Mouse (Mus musculus): Measurements from ENCODE around the gene Gm43552.
"Not testable (repeated sequence)": the region's sequence is repeated elsewhere in the genome, so short reads cannot be mapped to it uniquely, and the experiment has no call there.

The Gm43552 gene

DNA sequence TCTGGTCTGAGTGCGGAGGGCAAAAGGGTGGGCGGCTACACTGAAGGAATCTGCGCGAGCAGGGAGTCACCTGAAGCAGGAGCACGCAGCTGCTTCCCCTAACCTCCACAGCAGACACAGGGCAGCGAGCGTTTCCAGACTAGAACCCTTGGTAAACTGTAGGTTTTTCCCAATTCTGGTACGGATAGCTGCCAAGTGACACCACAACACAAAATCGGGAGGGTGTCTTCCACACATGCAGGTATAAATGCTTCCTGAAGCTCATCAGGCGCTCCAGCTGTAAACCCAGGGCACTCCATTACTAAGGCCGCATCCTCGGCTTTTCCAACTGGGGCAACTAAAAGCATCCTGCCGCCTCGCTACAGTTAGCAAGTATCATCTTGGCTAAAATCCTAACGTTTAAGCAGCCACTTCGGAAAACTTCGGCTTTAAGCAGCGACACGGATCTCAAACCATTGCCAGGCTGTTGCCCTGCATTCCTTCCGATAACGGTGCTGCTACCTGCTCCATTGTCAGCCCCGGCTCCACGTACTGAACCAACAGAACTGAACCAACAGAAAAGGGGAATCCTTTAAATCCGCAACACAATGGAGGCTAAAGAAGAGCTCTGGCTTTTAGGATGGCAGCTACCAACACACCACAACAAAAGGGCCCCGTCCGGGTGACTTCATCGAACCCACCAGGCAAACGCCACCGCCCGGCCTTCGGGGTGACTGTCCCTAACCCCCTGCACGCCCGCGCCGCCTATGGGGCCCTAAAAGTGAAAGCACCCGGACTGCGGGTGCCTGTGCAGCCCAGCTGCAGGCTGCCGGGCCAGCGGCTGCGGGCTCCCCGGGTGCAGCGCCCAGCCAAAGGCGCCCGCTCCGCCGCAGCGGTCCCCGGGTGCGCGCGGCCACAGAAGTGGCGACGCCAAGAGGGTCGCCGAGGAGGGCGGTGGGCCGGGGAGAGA lies 592 bp downstream of the Gm43552 start:
- peak; percentile 78 for DNase-seq (ENCODE audit: low read depth, low spot score)

DNA sequence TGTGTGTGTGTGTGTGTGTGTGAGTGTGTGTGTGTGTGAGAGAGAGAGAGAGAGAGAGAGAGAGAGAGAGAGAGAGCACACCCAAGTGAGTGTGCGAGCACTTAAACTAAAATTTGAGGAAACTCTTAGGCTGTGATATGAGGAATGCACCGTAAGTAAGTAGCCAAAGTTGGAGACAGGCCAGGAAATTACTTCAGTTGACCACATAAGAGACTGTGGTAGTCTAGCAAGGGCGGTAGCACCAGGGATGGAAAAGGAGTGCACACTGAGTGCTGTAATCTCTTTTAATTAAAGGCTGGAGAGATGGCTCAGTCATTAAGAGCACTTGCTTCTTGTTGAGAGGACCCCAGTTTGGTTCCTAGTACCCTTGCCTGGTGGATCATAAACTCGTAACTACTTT lies 2.8 kb downstream of the Gm43552 start:
- peak; percentile 37 for DNase-seq (ENCODE audit: low read depth, low spot score)

DNA sequence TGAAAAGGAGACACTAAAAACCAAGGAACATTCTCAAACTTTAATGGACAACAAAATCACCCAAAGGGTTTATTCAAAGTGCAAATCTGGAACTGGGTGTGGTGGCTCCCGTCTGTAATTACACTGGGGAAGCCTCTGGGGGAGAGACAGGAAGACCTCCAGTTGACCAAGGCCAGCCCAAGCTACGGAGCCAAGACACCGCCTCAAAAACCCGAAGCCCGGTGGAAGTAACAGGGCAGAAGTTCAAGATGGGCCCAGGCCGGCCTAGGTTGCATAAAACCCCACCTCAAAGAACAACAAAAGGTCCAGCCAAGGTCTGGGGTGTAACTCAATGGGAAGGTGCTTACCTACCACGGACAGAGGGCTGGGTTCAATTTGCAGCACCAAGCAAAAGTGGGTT lies 3.9 kb downstream of the Gm43552 start:
- no peak for DNase-seq (ENCODE audit: low read depth, low spot score)

DNA sequence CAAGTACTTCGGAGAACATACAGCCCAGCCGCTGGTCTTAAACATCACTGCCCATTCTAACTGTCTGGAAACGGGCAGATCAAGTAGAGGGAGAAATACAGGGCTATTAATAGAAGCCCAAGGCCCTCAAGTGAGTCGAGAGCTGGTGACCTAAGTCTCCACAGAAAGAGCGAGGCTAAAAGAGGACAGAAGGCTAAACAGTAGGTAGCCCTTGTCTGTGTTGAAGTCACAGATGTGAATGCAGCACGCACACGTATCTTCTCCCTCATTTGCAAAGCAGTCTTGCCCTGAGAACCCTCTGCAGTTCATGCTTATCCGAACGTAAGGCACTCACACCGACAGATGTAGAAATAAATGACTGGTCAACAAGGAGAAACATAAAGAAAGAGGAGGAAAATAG lies 5.3 kb downstream of the Gm43552 start:
- DNase-seq (ENCODE audit: low read depth, low spot score), result peak; percentile 55

DNA sequence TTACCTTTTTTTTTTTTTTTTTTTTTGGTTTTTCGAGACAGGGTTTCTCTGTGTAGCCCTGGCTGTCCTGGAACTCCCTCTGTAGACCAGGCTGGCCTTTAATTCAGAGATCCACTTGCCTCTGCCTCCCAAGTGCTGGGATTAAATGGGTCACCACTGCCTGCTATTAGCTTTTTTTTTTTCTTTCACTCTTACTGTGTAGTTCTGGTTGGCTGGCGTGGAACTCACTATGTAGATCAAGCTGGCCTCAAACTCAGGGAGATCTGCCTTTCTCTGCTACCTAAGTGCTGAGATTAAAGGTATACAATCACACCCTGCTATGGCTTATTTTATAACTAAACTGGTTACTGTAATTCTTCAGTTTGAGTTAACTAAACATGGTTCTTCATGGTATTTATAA lies 6.1 kb downstream of the Gm43552 start:
- DNase-seq (ENCODE audit: low read depth, low spot score), result no peak

DNA sequence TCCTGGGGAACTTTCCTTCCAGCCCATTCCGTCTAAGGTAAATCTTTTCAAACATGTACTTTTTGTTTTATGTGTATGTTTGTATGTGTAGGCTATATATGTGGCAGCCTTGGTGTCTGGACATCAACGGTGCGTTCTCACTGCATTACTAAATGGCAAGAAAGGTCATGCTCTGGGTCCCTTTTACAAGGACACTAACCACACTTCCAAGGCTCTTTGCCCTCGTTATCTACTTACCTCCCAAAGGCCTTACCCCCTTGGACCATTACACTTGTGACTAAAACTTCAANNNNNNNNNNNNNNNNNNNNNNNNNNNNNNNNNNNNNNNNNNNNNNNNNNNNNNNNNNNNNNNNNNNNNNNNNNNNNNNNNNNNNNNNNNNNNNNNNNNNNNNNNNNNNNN lies 9.6 kb downstream of the Gm43552 start:
- DNase-seq (ENCODE audit: low read depth, low spot score), result no peak

DNA sequence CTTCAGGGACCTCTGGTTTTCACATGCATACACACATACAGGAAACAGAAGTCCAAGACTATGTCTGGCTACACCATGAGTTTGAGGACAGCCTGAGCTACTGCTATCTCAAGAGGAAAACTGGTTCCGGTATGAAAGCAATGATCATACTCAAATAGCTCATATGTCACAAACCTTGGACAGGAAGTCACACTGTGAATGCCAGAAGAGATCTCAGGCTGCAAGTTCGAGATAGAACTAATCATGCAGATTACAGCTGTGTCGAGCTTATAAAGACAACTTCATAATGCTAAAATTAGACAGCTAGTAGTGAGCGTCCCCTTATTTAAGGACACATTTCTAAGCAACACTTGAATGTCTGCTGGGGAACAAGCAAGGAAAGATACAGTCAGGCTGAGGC lies 12.1 kb downstream of the Gm43552 start:
- no peak for DNase-seq (ENCODE audit: low read depth, low spot score)

DNA sequence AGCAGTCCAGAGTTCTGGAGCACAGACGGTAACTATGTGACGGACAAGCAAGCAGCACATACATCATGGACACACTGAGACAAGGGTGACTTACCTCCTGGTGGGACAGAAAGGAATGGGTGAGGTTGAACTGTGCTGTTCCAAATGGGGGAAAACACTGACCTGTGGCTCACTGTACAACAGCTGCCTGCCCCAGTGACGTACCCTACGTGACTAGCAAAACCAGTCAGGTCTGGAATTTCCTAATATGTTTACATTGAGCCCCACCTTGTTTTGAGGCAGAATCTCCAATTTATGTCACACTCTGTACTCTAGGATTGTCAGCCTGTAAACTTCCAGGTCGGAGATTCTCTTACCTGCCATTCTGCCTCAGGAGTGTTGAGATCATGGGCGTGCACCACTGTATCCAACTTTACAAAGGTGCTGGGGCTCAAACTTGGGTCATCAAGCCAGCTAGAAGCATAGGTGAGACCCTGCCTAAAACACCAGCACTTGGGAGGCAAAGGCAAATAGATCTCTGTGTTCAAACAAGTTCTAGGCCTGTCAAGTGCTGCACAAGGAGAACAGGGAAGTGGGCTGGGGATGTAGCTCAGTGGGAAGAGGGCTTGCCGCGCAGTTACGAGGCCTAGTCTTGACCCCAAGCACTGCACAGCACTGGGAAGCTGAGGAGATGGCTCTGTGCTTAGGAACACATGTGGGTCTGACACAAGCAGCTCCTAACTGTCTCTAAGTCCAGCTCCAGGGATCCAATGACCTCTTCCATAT lies 12.8 kb downstream of the Gm43552 start:
- no peak for DNase-seq (ENCODE audit: low read depth, low spot score)

DNA sequence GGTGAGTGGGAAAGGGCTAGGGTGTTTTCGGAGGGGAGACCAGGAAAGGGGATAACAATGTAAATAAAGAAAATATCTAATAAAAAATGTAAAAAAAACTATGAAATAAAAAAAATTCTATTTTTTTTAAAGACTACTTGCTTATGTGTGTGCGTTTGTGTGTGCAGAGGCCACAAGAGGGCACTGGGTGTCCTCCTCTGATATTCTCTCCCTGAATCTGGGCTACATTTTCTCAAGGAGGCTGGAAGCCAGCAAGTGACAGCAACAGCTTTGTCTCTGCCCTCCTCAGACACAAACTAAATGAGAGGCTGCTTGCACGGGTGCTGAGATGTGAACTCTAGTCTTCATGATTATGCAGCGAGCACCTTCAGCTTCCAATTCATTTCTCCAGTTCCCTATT lies 14.4 kb downstream of the Gm43552 start:
- peak; percentile 76 for DNase-seq (ENCODE audit: low read depth, low spot score)

DNA sequence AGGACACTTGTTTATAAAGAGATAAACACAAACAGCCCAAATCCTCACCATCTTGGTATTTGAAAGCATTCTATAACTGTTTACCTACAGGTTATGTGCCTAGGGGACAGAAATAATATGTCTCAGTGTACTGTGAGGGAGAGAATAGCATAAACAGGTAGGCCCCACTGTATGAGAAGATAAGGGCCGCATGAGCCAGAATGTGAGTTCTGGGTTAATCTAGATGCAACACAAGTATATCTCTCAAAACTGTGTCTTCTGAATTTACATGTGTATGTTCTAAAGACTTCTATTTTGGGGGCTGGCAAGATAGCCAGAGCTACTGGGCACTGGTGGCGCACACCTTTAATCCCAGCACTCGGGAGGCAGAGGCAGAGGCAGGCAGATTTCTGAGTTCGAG lies 15.9 kb downstream of the Gm43552 start:
- not testable (repeated sequence) for DNase-seq (ENCODE audit: low read depth, low spot score)

DNA sequence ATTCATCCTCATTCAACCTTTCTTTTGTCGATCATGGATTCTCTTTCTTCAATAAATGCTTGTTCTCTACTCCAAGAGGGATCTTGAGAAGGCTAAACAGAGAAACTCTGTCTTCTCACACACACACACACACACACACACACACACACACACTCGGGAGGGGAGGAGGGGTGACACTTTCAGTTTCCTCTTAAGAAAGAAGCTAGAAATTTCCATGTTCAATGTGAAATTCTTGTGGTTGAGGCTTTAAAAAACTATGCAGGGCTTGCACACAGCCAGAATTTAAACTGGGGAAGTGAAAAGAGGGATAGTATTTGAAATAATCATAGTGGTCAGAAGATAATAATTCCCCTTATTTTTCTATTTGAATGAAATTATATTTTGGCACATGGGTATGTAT lies 16.8 kb downstream of the Gm43552 start:
- peak; percentile 27 for DNase-seq (ENCODE audit: low read depth, low spot score)

DNA sequence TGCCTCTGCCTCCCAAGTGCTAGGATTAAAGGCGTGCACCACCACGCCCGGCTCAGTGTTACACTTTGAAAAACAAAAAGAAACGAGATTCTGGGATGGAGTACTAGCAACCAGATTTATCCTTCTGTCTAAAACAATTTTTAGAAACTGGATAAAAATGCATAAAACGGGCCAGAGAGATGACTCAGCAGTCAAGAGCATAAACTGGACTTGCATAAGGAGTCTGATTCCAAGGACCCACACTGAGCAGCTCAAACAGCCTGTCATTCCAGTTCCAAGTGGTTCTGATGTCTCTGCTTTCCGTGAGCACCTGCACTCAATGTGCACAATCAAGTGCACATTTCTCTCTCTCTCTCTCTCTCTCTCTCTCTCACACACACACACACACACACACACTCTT lies 22.9 kb downstream of the Gm43552 start:
- peak; percentile 94 for DNase-seq (ENCODE audit: low read depth, low spot score)

DNA sequence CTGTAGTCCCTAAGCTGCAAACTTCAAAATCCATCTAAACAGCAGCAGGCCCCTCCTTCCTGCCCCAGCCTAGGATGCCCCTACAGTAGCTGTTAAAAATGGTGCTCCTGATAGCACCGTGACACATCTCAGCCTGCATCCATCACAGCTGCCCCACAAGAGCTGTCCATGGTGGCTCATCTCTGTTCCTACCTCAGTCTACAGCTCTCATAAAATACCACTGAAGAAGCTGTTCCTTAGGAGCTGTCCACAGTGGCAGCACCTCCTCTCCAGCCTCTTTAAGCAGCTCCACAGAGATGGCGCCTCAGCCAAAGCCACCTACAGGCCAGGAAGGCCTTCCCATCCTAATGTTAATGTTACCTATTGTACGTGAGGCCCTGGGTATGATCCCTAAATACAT lies 25.7 kb downstream of the Gm43552 start:
- DNase-seq (ENCODE audit: low read depth, low spot score), result no peak

DNA sequence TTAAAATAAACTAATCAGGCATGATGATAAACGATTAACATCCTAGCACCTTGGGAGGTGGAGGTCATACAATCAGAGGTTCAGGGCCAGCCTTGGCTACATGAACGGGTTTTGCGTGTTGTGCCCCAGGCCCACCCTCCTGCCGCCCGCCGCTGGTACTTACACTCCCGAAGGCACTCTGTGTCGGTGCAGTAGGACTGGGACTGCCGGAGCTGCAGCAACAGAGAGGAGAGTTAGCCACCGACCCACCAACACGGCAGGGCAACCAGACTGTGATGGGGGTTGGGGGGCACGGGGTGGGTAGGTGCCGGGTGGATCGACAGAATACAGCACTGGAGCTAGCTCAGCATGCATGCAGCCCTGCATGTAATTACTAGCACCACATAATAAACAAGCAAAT lies 32.3 kb downstream of the Gm43552 start:
- no peak for DNase-seq (ENCODE audit: low read depth, low spot score)

DNA sequence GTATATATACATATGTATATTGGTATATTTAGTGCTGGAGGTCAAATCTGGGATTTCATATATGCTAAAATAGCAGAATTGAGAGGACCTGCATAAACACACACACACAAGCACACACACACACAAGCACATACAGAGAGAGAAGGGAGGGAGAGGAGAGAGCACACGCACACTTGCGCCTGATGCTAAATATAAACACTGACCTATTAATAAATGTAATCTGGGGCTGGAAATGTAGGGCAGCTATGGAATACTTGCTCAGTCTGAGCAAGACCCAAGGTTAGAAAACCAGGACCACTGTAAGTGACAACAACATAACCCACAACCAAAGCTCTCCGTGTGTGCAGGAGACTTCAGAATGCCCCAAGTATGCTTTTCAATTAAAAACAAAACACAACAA lies 33.2 kb downstream of the Gm43552 start:
- peak; percentile 37 for DNase-seq (ENCODE audit: low read depth, low spot score)

DNA sequence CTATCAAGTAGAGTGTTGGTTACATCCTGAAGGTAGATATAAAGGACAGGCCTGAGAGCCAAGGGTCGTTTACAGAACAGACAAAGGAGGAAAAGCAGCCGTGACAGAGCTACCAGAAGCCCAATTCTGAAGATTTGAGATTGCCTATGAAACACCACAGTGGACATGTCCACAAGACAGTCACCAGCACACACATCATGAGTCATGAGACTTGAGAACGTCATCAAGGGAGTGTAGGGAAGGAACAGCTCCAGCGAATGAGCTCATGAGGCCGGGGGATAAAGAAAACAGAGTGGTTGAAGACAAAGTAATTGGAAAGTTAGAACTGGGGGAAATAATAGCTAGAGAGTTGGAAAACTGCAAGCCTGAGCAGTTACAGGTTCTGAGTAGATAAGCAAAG lies 34.8 kb downstream of the Gm43552 start:
- peak; percentile 18 for DNase-seq (ENCODE audit: low read depth, low spot score)

DNA sequence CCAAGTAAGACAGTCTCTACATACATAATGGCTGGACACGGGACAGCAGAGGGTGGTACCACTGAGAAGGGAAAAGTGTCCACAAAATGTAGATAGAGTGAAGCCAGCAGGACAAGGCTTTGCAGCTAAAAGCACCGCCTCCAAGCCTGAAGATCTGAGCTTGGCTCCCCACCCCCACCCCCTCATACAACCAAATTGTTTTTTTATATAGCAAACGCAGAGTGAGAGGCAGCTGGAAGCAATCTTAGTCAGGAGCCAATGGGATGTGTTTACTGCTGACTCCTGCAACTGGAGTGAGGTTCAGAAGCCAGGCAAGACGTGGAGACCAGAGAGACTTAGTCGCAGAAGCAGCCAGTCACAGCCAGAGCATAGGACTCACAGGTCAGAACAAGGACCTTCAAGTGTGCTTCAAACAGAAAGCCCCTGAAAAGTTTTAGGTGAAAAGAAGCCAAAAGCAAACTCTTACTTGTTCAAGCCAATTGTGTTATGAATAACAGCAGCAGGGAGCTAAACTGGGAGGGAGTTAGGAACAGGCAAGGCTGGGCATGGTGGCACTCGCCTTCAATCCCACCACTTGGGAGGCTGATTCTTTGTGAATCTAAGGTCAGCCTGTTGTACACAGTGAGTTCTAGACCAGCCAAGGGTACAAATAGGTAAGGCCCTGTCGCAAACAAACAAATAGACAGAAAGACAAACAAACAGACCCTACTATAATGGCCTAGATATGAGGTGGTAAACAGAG lies 35.4 kb downstream of the Gm43552 start:
- peak; percentile 45 for DNase-seq (ENCODE audit: low read depth, low spot score)

DNA sequence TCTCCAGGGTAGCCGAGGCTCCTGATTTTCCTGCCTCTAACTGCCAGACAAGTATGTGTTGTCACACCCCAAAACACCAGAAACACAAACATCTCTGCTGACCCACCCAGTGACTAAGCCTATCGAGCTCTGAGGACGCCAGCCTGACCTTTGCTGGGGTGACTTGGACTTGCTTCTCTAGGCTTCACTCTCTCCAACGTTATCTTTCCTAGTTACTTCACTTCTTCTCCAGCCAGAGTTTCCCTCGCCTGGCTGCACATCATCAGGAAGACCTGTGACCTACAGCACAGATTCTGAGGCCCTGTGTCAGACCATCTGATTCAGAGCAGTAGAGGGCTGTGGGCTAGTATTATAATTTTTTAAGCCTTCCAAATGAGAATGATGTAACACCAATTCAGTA lies 37.9 kb downstream of the Gm43552 start:
- no peak for DNase-seq (ENCODE audit: low read depth, low spot score)

DNA sequence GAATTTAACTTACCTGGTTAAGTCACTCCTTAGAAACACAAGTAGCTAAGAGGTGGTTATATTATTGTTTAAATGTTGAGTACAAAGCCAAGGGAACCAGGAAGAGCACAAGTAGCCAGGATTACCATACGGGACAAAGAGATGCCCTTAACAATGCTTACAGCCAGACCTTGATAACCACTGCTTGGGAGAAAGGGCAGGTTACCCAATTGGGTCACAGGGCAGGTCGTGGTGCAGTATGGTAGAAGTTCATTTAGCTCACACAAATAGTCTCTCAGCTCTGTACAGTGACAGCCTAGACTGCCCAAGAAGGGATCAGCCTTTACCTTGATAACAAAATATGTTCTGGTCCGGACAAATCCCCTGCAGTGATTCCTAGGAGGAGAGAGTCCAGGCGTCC lies 43.7 kb downstream of the Gm43552 start:
- no peak for DNase-seq (ENCODE audit: low read depth, low spot score)

DNA sequence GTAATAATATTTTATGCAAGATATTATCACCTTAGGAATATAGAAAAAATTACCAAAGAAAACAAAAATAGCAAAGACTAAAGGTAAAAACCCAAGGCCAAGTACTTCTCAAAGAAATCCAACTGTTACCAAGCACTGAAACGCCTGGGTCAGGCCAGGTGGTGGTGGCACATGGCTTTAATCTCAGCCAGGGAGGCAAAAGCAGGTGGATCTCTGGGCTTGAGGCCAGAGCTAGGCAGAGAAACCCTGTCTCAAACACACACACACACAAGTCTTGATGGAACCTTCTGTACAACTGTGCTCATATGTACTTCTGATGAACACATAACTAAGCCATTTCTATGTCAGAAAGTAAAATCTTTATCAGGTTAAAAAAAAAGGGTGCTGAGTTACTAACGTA lies 44.8 kb downstream of the Gm43552 start:
- peak; percentile 96 for DNase-seq (ENCODE audit: low read depth, low spot score)

DNA sequence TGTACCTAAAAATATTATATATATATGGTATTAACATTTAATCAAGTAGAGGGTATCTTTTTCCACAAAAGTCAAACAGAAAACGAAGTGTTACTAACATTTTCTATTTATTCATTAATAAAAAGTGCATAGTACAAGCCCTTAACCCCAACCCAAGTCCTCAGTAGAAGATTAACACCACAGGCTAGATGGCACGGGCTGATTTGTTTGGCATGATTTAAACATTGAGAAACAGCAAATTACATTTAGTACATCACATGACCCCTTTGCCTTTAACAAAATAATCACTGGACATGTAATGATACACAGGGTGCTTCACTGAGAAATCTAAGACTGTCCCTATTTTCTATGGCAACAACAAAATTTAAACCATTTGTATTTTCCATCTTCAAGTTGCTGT lies 45.9 kb downstream of the Gm43552 start:
- no peak for DNase-seq (ENCODE audit: low read depth, low spot score)

DNA sequence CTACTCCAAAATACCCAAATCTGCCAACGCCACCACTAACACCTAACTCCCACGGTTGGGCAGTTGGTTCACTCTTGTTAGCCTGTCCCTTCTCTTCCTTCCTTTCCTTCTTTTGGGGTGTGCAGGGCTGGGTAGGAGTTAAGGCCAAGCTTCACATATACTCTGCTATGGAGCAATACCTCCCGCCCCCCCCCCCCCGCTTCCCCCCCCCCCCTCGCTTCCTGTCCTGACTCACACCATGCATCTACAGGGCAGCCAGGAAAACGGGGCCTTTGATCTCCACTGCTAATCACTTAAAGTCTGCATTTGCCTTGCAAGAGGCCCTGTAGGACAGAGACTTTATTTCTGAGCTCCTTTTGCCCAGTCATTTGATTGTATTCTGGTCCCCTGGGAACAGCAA lies 47.7 kb downstream of the Gm43552 start:
- no peak for DNase-seq (ENCODE audit: low read depth, low spot score)

All from brain, adult 2 months (tissue).